Mouse (Mus musculus) C2C12 (cell line): Measurements from ENCODE around the gene Plpp1.

Experiments
- CEBPB ChIP-seq: IDR thresholded peaks from one replicate; pipeline ENCODE4 v1.6.1; 2011; ENCODE audit warnings: low read depth, mild to moderate bottlenecking, control low read depth, moderate library complexity
- CTCF ChIP-seq: IDR thresholded peaks from one replicate; pipeline ENCODE4 v1.5.1; 2011; ENCODE audit not compliant: control insufficient read depth, insufficient read depth, insufficient read length
- FOSL1 ChIP-seq: IDR thresholded peaks from one replicate; pipeline ENCODE4 v1.8.0; 2011; ENCODE audit warnings: mild to moderate bottlenecking, low read length; ENCODE audit not compliant: poor library complexity, insufficient read depth, severe bottlenecking
- MAX ChIP-seq: IDR thresholded peaks from one replicate; pipeline ENCODE4 v1.6.1; 2011; ENCODE audit warnings: mild to moderate bottlenecking, control low read depth
- MYOD1 ChIP-seq: IDR thresholded peaks from one replicate; pipeline ENCODE4 v1.6.1; 2011; ENCODE audit warnings: low read depth; ENCODE audit not compliant: control insufficient read depth, insufficient read length
- MYOG ChIP-seq: IDR thresholded peaks from one replicate; pipeline ENCODE4 v1.6.1; 2011; ENCODE audit not compliant: control insufficient read depth, insufficient read length; ENCODE audit errors: extremely low read depth
- USF1 ChIP-seq: IDR thresholded peaks from one replicate; pipeline ENCODE4 v1.6.1; 2011; ENCODE audit warnings: low read depth, mild to moderate bottlenecking, control low read depth, moderate library complexity

GRCm38 (mm10) chr13:112803661-112804060 lies 3.1 kb downstream of the Plpp1 start:
- TF ChIP-seq CTCF (no peak), USF1 (no peak), MAX (no peak), MYOD1 (no peak), CEBPB (no peak), MYOG (no peak), FOSL1 (no peak)
